Mouse (Mus musculus) ES-Bruce4 (cell line): ENCODE measurements around the gene Edf1.
A peak's percentile ranks its signal among the peaks of the same experiment; 100 is the strongest.

Experiments used
- CTCF ChIP-seq: IDR thresholded peaks from one replicate; pipeline ENCODE4 v1.8.1; 2011; ENCODE audit warnings: low read depth, low read length
- EP300 ChIP-seq: IDR thresholded peaks from 2 replicates; pipeline ENCODE4 v1.6.1; 2011; ENCODE audit warnings: low read depth, low read length; ENCODE audit not compliant: insufficient read depth
- POLR2A ChIP-seq: IDR thresholded peaks from one replicate; pipeline ENCODE4 v1.8.1; 2011; ENCODE audit warnings: low read length; ENCODE audit not compliant: insufficient read depth

- TF ChIP-seq POLR2A = no peak
- peak; percentile 13 for TF ChIP-seq CTCF
- TF ChIP-seq EP300 = no peak
Measured at GRCm38 (mm10) chr2:25577951-25578795, 20.5 kb downstream of the Edf1 start.
